Mouse (Mus musculus): Measurements from ENCODE around the gene Sdad1.
A peak's percentile ranks its signal among the peaks of the same experiment; 100 is the strongest.
"Not testable (repeated sequence)": the region's sequence is repeated elsewhere in the genome, so short reads cannot be mapped to it uniquely, and the experiment has no call there.

Sdad1 gene

GRCm38 (mm10) chr5:92309681-92310511, at the start of gene Sdad1:
Gene Sdad1 (minus strand): TSS chr5:92310479.
- DNase-seq: peak; percentile 93 to 97

- no peak for DNase-seq
Measured at GRCm38 (mm10) chr5:92358767-92359455, 48.6 kb upstream of the Sdad1 start.

GRCm38 (mm10) chr5:92358033-92358432, 47.8 kb upstream of the Sdad1 start:
- DNase-seq: peak; percentile 69 to 77

DNA sequence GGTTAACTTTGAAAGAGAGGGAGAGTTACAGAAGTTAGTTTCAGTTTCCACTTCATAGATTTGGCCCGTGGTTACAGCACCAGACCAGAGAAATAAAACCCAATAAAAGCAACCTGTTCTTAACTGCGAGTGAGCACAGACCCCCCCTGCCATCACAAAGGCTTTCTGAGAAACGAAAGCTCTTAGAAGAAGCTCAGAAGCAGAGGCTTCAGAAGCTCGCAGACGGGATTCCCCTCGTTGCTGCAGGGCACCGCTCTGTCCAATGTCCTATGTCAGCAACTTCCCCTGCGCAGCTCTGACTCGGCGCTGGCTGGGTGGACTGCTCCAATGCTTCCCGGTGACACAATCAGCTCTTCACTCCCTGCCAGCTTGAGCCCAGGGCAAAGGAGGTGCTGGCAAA, 43.2 kb upstream of the Sdad1 start:
- peak; percentile 34 to 49 for DNase-seq

DNA sequence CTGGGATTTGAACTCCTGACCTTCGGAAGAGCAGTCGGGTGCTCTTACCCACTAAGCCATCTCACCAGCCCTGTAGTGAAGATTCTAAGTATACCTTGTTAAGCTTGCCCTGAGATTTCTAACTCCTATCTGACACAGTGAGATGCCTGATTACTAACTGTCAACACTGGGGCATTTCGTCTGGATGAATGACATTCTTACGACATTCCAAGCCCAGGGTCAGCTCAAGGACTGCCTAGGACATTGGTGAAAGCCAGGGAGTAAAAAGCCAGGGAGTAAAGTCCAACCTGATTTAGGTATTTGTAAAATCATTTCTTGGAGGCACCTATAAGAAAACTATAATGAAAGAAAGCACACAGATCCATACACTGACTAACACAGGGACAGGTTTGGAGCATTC, 42.4 kb upstream of the Sdad1 start:
- not testable (repeated sequence) for DNase-seq

DNA sequence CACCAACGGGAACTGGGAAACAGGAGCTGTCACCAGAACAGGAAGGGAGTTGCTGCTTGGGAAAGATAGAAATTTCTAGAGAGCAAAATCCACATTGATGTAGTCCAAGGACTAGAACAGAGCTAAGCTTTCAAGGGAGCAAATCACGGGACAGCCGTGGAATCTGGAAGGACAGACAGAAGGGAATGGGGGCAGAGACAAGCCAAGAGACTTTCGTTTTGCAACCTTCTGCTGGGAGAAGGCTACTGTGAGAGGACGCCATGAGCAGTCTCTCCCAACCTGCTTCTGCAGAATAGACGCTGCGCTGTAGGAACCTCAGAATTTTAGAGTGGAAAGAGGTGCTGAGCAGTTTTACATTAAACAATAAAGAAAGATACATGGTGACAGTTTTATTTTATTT, 39.5 kb upstream of the Sdad1 start:
- no peak for DNase-seq

- peak; percentile 50 to 70 for DNase-seq
Measured at GRCm38 (mm10) chr5:92348794-92349413, 38.6 kb upstream of the Sdad1 start, which contains the start of gene Cxcl10. Gene Cxcl10 (minus strand): TSS chr5:92348889.

- DNase-seq: no peak
Measured at GRCm38 (mm10) chr5:92345006-92345405, 34.7 kb upstream of the Sdad1 start.

- no peak for DNase-seq
Measured at GRCm38 (mm10) chr5:92340606-92341005, 30.3 kb upstream of the Sdad1 start.

GRCm38 (mm10) chr5:92336743-92337142, 26.5 kb upstream of the Sdad1 start:
- DNase-seq: no peak

GRCm38 (mm10) chr5:92332359-92332840, 22.1 kb upstream of the Sdad1 start:
- peak; percentile 50 to 60 for DNase-seq

GRCm38 (mm10) chr5:92331635-92332338, 21.5 kb upstream of the Sdad1 start, which contains the start of gene Art3:
Gene Art3 (plus strand): TSS chr5:92331827.
- DNase-seq: no peak

DNA sequence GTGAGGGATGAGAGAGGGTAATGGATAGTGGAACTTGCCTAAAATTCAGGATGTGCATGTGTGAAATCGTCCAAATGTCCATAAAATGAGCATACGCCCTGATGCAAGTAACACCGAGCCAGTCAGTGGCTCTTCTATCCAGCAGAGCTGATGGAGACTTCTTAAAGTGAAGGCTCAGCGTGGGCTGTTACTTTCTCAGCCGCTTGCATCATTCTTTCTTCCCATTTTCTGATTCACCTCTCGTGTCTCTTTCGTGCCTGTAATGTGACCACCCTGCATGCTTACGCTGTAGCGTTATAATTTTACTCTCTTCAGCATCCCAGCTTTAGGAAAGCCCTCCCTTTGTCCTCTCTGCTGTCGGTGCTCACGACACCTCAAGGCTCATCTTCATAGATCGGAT, 20.8 kb upstream of the Sdad1 start:
- DNase-seq: no peak

DNA sequence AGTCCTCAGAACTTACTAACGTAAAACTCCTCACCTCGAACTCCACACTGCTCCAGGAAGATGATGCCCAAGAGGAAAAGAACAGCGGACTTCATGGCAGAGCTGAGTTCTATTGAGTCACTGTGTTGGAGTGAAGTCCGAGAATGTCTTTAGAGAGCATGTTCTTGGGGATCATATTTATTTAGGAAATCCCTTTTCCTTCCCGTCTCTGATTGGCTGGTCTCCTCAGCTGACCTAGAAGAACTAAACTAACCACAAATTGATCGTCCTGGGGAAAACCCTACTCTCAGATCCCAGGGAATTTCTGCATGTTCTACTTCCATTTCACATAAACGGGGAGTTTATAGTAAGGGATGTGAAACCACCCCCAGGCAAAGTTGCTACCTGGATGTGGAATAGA, 17.6 kb upstream of the Sdad1 start, which contains the start of gene Cxcl9:
TSS of gene Cxcl9 (minus strand) at position 151 of the 400 bp plus-strand sequence.
- no peak for DNase-seq

DNA sequence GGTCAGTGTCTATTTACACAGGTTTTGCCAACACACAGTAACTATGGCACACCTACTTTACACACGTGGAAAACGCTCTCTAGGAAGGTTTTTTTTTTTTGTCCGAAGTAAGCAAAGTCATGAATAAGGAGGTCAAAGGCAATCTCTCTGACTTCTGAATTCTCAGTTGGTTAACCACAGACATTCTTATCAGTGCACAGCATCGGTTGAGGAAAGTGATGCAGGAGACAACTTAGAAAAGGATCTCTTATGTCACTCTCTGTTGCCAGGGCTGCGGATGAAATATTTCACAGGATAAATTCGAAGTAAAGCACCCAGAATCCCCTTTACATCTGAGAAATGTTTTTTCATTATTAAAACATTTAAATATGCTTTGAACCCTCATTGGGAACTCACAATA, 17.1 kb upstream of the Sdad1 start:
- no peak for DNase-seq

GRCm38 (mm10) chr5:92323264-92323663, 13.0 kb upstream of the Sdad1 start:
- DNase-seq: peak; percentile 63 to 71

- no peak for DNase-seq
Measured at GRCm38 (mm10) chr5:92322612-92323011, 12.3 kb upstream of the Sdad1 start.

GRCm38 (mm10) chr5:92321631-92322400, 11.5 kb upstream of the Sdad1 start:
- peak; percentile 42 to 54 for DNase-seq

DNA sequence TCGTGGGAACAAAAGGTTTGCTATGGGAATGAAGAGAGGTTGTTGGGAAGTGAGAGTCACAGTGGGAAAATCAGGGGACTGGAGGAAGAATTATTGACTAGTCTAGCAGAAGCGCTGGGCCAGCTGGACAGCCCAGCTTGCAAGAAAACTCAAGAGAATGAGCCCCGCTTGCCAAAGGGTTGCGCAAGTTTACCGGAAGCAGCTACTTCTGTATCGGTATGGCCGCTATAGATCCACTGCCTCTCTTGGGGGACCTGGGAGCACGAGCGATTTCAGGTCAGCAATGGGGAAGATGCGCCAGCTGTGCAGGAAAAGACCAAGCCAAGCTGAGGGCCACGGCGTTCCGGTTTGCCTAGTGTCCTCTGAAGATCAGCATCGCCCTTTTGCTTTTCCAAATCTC, 8.3 kb upstream of the Sdad1 start:
- peak in 1 of 2 experiments; percentile 16 for DNase-seq

DNA sequence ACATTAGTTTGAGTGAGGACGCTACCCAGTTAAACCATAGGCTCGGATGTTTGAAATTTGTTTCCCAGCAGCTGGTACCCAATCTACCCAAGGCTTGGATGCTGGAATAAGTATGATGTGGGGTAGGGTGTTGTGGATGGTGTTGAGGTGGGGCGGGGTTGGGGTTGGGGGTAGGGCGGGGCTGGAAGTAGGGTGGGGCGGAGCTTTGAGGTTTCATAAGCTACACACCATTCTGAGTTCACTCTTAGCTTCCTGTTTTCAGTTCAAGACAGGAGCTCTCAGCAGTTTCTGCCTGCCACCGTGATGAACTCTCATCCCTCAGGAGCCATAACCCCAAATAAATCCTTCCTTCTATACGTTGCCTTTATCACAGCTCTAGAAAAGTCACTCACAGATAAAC, 7.8 kb upstream of the Sdad1 start:
- no peak for DNase-seq

GRCm38 (mm10) chr5:92313776-92314175, 3.5 kb upstream of the Sdad1 start:
- no peak for DNase-seq
